ENCODE assay signal across 7 mouse cellular contexts in genomic region chr1:135374868-135375581, GRCm38 (mm10). TPM values are rescaled to one million over a fixed set of nuclear protein-coding genes. Genes with fewer than 3 reads are reported as not detected.
DNase-seq lines count a peak whose midpoint lies in the region; ATAC-seq and TF ChIP-seq lines count a peak whose summit lies in the region.

TSS of gene Shisa4 (minus strand) at chr1:135375237.

- H3K9me3 ChIP-seq in intestine, postnatal 0 days (ENCODE audit: control insufficient read depth): no peaks in the 10 kb centered on the region
- H3K9me3 ChIP-seq in limb, embryonic 10.5 days (replicated peaks): no peaks in the 10 kb centered on the region

- peak within 1 kb of the TSS; percentile 68 for H3K9ac ChIP-seq in intestine, postnatal 0 days (ENCODE audit: low read depth, low read length)

- no peaks in the 10 kb centered on the region for H3K27me3 ChIP-seq in intestine, postnatal 0 days (replicated peaks; ENCODE audit: control insufficient read depth, insufficient read depth, low read length)
- H3K27me3 ChIP-seq in limb, embryonic 10.5 days (ENCODE audit: low read depth, poor library complexity, severe bottlenecking): no peaks in the 10 kb centered on the region

- peak within 1 kb of the TSS; percentile 51 for H3K4me3 ChIP-seq in intestine, postnatal 0 days (ENCODE audit: low read depth, low read length)
- peak within 1 kb of the TSS; percentile 74 for H3K4me3 ChIP-seq in limb, embryonic 10.5 days

- peak; percentile 75 to 82 for DNase-seq in adrenal gland, postnatal 36 days
- DNase-seq in embryo, embryonic 10.5 days (ENCODE audit: low spot score): peak; percentile 92
- DNase-seq in gastrocnemius, postnatal 36 days: peak; percentile 60 to 69
- DNase-seq in limb, embryonic 10.5 days (ENCODE audit: low spot score): peak; percentile 89
- DNase-seq in mesoderm, embryonic 11.5 days (ENCODE audit: low read depth, low spot score): peak; percentile 87
- peak; percentile 77 for DNase-seq in skeletal muscle tissue, adult 2 months (ENCODE audit: low read depth, low spot score)

- TF ChIP-seq CTCF in intestine, postnatal 0 days (IDR thresholded peaks at IDR 0.05; ENCODE audit: low read depth): peak; percentile 36; the same call in 1 of the 2 replicates

- H3K27ac ChIP-seq in intestine, postnatal 0 days (ENCODE audit: low read depth, low read length): peak within 1 kb of the TSS; percentile 57
- peak within 1 kb of the TSS; percentile 97 for H3K27ac ChIP-seq in limb, embryonic 10.5 days

- peaks cover 3% of the 10 kb centered on the region for H3K4me1 ChIP-seq in intestine, postnatal 0 days (replicated peaks; ENCODE audit: control insufficient read depth, insufficient read depth, low read length)
- H3K4me1 ChIP-seq in limb, embryonic 10.5 days: peaks cover 49% of the 10 kb centered on the region

- 4% methylated on average over 35 of the region's 38 CpGs for WGBS in intestine, postnatal 0 days
- 3% methylated on average over 38 of the region's 38 CpGs for WGBS in limb, embryonic 10.5 days

- peak; percentile 60 for ATAC-seq in intestine, postnatal 0 days

- peak within 1 kb of the TSS; percentile 90 for H3K4me2 ChIP-seq in intestine, postnatal 0 days (replicated peaks; ENCODE audit: low read depth)

- intact Hi-C loops in gastrocnemius, postnatal 36 days (cut with DNase I): no loop called here

- no peaks in the 10 kb centered on the region for H3K36me3 ChIP-seq in intestine, postnatal 0 days (ENCODE audit: control insufficient read depth, insufficient read depth)
- peaks cover 21% of the 10 kb centered on the region for H3K36me3 ChIP-seq in limb, embryonic 10.5 days

RNA-seq across cellular contexts. Expression of gene Shisa4, which starts in this region (rescaled TPM):
- total RNA-seq in adrenal gland, postnatal 36 days (2021): 1 to 10 TPM; 6.8 to 9.2 TPM
- 100 to 1,000 TPM; 198 to 200 TPM for total RNA-seq in gastrocnemius, postnatal 36 days (2021)
- polyA plus RNA-seq in intestine, postnatal 0 days (2015; fragmentation: Nextera tagmentation; extraction: Ambion mirVana): 12.4 and 13.1 TPM in 2 replicates
- polyA plus RNA-seq in limb, embryonic 10.5 days (2016; fragmentation: Nextera tagmentation; extraction: Ambion mirVana): 53.3 and 57.5 TPM in 2 replicates

Comparison
In these comparisons a context has a peak if more than half of its experiments do, and no peak if none do; other contexts are left out.
1. Peak in every context shown above with its lines: DNase-seq, ATAC-seq, H3K4me3 ChIP-seq and H3K27ac ChIP-seq.
2. RNA of gene Shisa4 (total RNA-seq): 198 to 200 TPM in gastrocnemius, postnatal 36 days; 6.8 to 9.2 TPM in adrenal gland, postnatal 36 days; every median in the first group is over 10 times any median in the second.